Mouse (Mus musculus): ENCODE data around the gene Scarb2. TPM values are rescaled to one million over a fixed set of nuclear protein-coding genes. Genes with fewer than 3 reads are reported as not detected.
"Not testable (repeated sequence)": the region's sequence is repeated elsewhere in the genome, so short reads cannot be mapped to it uniquely, and the experiment has no call there.

Gene Scarb2
- polyA plus RNA-seq (2015; fragmentation: Nextera tagmentation; extraction: Ambion mirVana) = 17.7 and 18.2 TPM in 2 replicates

GRCm38 (mm10) chr5:92506733-92507132, at the start of gene Scarb2:
Scarb2 (minus strand) TSS chr5:92506833.
- no peak for ATAC-seq (ENCODE audit: insufficient read depth, low FRiP score)
- Histone ChIP-seq H3K4me3 (replicated peaks; ENCODE audit: low read length) (peak within 1 kb of the TSS; percentile 95), H3K9ac (ENCODE audit: low read length) (peak within 1 kb of the TSS; percentile 94)

DNA sequence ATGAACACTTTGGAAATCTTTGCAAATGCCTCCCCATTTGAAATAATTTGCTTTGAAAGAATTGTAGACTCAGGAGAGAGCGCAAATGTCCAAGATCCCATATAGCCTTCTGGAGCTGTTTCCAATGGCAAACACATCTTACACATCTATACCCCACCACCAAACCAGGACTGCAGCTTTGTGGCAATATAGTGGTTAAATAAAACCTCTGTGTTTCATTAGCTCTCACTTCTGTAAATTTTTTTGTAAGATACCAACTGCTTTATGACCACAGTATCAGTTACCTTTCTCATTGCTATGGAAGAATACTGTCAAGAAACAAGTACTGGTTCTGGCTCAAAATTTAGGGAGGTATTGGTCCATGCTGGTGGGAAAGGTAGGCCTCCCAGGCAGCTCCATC, 49.3 kb upstream of the Scarb2 start:
- no peaks in the 10 kb centered on the region for H3K36me3 ChIP-seq (ENCODE audit: control insufficient read depth, insufficient read depth, low read length)
- ATAC-seq (ENCODE audit: insufficient read depth, low FRiP score) = no peak
- H3K4me2 ChIP-seq (ENCODE audit: low read depth, low read length) = no peak overlapping the region
- H3K9me3 ChIP-seq (replicated peaks; ENCODE audit: control insufficient read depth, low read length) = no peaks in the 10 kb centered on the region
- no peak overlapping the region for H3K27ac ChIP-seq (ENCODE audit: low read length)
- no peak overlapping the region for H3K4me3 ChIP-seq (replicated peaks; ENCODE audit: low read length)
- no peaks in the 10 kb centered on the region for H3K4me1 ChIP-seq (ENCODE audit: control insufficient read depth, insufficient read depth, low read length)
- no peaks in the 10 kb centered on the region for H3K27me3 ChIP-seq (ENCODE audit: control insufficient read depth, insufficient read depth, low read length)
- WGBS = 97% methylated on average over 1 of the region's 1 CpGs
- no peak overlapping the region for H3K9ac ChIP-seq (ENCODE audit: low read length)

More at GRCm38 (mm10) chr5:92506733-92507132, at the start of gene Scarb2:
- Histone ChIP-seq H3K36me3 (ENCODE audit: control insufficient read depth, insufficient read depth, low read length) (no peaks in the 10 kb centered on the region), H3K4me2 (ENCODE audit: low read depth, low read length) (peak within 1 kb of the TSS; percentile 65), H3K9me3 (replicated peaks; ENCODE audit: control insufficient read depth, low read length) (no peaks in the 10 kb centered on the region), H3K27ac (ENCODE audit: low read length) (peak within 1 kb of the TSS; percentile 99), H3K4me1 (ENCODE audit: control insufficient read depth, insufficient read depth, low read length) (peaks cover 23% of the 10 kb centered on the region), H3K27me3 (ENCODE audit: control insufficient read depth, insufficient read depth, low read length) (no peaks in the 10 kb centered on the region)

- Histone ChIP-seq H3K36me3 (ENCODE audit: control insufficient read depth, insufficient read depth, low read length) (no peaks in the 10 kb centered on the region), H3K4me3 (replicated peaks; ENCODE audit: low read length) (no peak within 1 kb of the TSS), H3K4me2 (ENCODE audit: low read depth, low read length) (no peak within 1 kb of the TSS), H3K4me1 (ENCODE audit: control insufficient read depth, insufficient read depth, low read length) (no peaks in the 10 kb centered on the region), H3K27me3 (ENCODE audit: control insufficient read depth, insufficient read depth, low read length) (no peaks in the 10 kb centered on the region), H3K9me3 (replicated peaks; ENCODE audit: control insufficient read depth, low read length) (no peaks in the 10 kb centered on the region), H3K27ac (ENCODE audit: low read length) (no peak within 1 kb of the TSS), H3K9ac (ENCODE audit: low read length) (no peak within 1 kb of the TSS)
- ATAC-seq (ENCODE audit: insufficient read depth, low FRiP score) = no peak
- 72% methylated on average over 16 of the region's 16 CpGs for WGBS
Measured at GRCm38 (mm10) chr5:92554891-92555511, 48.4 kb upstream of the Scarb2 start, which contains the start of gene Fam47e. Fam47e (plus strand) TSS chr5:92555069.

GRCm38 (mm10) chr5:92554443-92554842, 47.8 kb upstream of the Scarb2 start:
- Histone ChIP-seq H3K36me3 (ENCODE audit: control insufficient read depth, insufficient read depth, low read length) (no peaks in the 10 kb centered on the region), H3K9me3 (replicated peaks; ENCODE audit: control insufficient read depth, low read length) (no peaks in the 10 kb centered on the region), H3K4me1 (ENCODE audit: control insufficient read depth, insufficient read depth, low read length) (no peaks in the 10 kb centered on the region), H3K9ac (ENCODE audit: low read length) (no peak overlapping the region), H3K27ac (ENCODE audit: low read length) (no peak overlapping the region), H3K27me3 (ENCODE audit: control insufficient read depth, insufficient read depth, low read length) (no peaks in the 10 kb centered on the region), H3K4me3 (replicated peaks; ENCODE audit: low read length) (no peak overlapping the region), H3K4me2 (ENCODE audit: low read depth, low read length) (no peak overlapping the region)
- WGBS = 79% methylated on average over 4 of the region's 4 CpGs
- no peak for ATAC-seq (ENCODE audit: insufficient read depth, low FRiP score)

GRCm38 (mm10) chr5:92553939-92554338, 47.3 kb upstream of the Scarb2 start:
- Histone ChIP-seq H3K4me1 (ENCODE audit: control insufficient read depth, insufficient read depth, low read length) (no peaks in the 10 kb centered on the region), H3K9ac (ENCODE audit: low read length) (no peak overlapping the region), H3K36me3 (ENCODE audit: control insufficient read depth, insufficient read depth, low read length) (no peaks in the 10 kb centered on the region), H3K27me3 (ENCODE audit: control insufficient read depth, insufficient read depth, low read length) (no peaks in the 10 kb centered on the region), H3K4me2 (ENCODE audit: low read depth, low read length) (no peak overlapping the region), H3K27ac (ENCODE audit: low read length) (no peak overlapping the region), H3K9me3 (replicated peaks; ENCODE audit: control insufficient read depth, low read length) (no peaks in the 10 kb centered on the region), H3K4me3 (replicated peaks; ENCODE audit: low read length) (no peak overlapping the region)
- ATAC-seq (ENCODE audit: insufficient read depth, low FRiP score) = no peak
- 63% methylated on average over 3 of the region's 3 CpGs for WGBS

DNA sequence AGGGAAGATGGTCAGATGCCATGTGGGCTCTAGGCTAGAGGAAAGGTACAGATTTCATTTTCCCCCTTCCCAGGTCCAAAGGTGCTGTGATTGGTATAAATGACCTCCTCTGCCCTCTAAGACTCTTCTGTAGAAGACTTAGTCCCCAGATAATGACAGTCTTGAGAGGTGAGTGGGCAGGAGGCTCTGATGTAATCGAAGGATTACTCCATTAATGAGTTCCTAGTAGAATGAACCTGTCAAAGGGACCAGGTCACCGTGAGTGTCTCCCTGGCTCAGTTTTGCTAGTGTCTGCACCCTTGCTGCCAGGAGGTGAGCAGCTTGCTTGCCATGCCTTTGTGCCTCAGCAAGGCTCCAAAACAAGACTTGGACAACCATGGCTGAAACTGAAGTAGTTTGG, 46.0 kb upstream of the Scarb2 start:
- whole genome bisulfite sequencing = 87% methylated on average over 2 of the region's 2 CpGs
- Histone ChIP-seq H3K27me3 (ENCODE audit: control insufficient read depth, insufficient read depth, low read length) (no peaks in the 10 kb centered on the region), H3K4me2 (ENCODE audit: low read depth, low read length) (no peak overlapping the region), H3K9me3 (replicated peaks; ENCODE audit: control insufficient read depth, low read length) (no peaks in the 10 kb centered on the region), H3K36me3 (ENCODE audit: control insufficient read depth, insufficient read depth, low read length) (no peaks in the 10 kb centered on the region), H3K4me1 (ENCODE audit: control insufficient read depth, insufficient read depth, low read length) (no peaks in the 10 kb centered on the region), H3K9ac (ENCODE audit: low read length) (no peak overlapping the region), H3K4me3 (replicated peaks; ENCODE audit: low read length) (no peak overlapping the region), H3K27ac (ENCODE audit: low read length) (no peak overlapping the region)
- no peak for ATAC-seq (ENCODE audit: insufficient read depth, low FRiP score)

DNA sequence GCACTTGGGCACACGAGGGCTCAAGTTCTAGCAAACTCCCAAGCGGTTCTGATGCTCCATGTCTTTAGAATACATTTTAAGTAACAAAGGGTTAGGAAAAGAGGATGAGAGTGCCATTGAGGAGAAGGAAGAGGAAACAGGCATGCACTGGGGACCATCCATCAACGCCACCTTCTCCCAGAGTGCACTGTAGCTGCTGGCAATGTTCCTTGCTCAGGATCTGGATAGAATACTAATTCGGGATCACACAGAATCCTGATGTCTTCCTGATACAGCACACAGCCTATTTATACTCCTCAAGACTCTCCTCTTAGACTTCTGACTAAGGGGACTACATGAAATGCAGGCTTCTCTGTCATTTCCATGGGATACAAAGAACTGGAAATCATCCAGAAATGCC, 33.1 kb upstream of the Scarb2 start:
- no peaks in the 10 kb centered on the region for H3K36me3 ChIP-seq (ENCODE audit: control insufficient read depth, insufficient read depth, low read length)
- H3K27ac ChIP-seq (ENCODE audit: low read length) = no peak overlapping the region
- H3K4me2 ChIP-seq (ENCODE audit: low read depth, low read length) = no peak overlapping the region
- H3K4me1 ChIP-seq (ENCODE audit: control insufficient read depth, insufficient read depth, low read length) = no peaks in the 10 kb centered on the region
- no peak overlapping the region for H3K9ac ChIP-seq (ENCODE audit: low read length)
- no peaks in the 10 kb centered on the region for H3K27me3 ChIP-seq (ENCODE audit: control insufficient read depth, insufficient read depth, low read length)
- 79% methylated on average over 4 of the region's 4 CpGs for WGBS
- H3K4me3 ChIP-seq (replicated peaks; ENCODE audit: low read length) = no peak overlapping the region
- H3K9me3 ChIP-seq (replicated peaks; ENCODE audit: control insufficient read depth, low read length) = no peaks in the 10 kb centered on the region
- ATAC-seq (ENCODE audit: insufficient read depth, low FRiP score) = no peak

- no peak overlapping the region for H3K27ac ChIP-seq (ENCODE audit: low read length)
- H3K27me3 ChIP-seq (ENCODE audit: control insufficient read depth, insufficient read depth, low read length) = no peaks in the 10 kb centered on the region
- no peak for ATAC-seq (ENCODE audit: insufficient read depth, low FRiP score)
- no peaks in the 10 kb centered on the region for H3K9me3 ChIP-seq (replicated peaks; ENCODE audit: control insufficient read depth, low read length)
- 56% methylated on average over 6 of the region's 6 CpGs for WGBS
- no peaks in the 10 kb centered on the region for H3K4me1 ChIP-seq (ENCODE audit: control insufficient read depth, insufficient read depth, low read length)
- no peak overlapping the region for H3K4me2 ChIP-seq (ENCODE audit: low read depth, low read length)
- no peaks in the 10 kb centered on the region for H3K36me3 ChIP-seq (ENCODE audit: control insufficient read depth, insufficient read depth, low read length)
- H3K9ac ChIP-seq (ENCODE audit: low read length) = no peak overlapping the region
- H3K4me3 ChIP-seq (replicated peaks; ENCODE audit: low read length) = no peak overlapping the region
Measured at GRCm38 (mm10) chr5:92524821-92525258, 18.2 kb upstream of the Scarb2 start.

DNA sequence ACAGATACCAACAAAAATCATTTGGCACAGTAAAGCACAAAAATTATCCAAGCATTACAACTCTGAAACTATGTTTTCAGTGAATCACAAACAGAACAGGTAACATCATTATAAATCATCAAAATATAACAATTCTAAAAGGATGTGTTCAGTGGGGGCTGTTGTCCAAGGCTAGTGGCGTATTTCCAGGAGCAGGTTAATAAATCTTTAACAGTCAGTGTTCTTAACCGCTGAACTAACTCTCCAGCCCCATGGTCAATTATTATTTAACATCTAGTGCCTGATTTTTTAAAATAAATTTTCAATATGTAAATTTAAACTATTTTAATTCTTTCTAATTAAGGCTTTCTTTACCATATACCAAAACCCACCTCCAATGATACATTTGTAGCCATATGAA, 14.5 kb upstream of the Scarb2 start:
- WGBS = 65% methylated on average over 2 of the region's 2 CpGs
- H3K36me3 ChIP-seq (ENCODE audit: control insufficient read depth, insufficient read depth, low read length); H3K4me1 ChIP-seq (ENCODE audit: control insufficient read depth, insufficient read depth, low read length); H3K4me3 ChIP-seq (replicated peaks; ENCODE audit: low read length); H3K27ac ChIP-seq (ENCODE audit: low read length); H3K27me3 ChIP-seq (ENCODE audit: control insufficient read depth, insufficient read depth, low read length); ATAC-seq (ENCODE audit: insufficient read depth, low FRiP score); H3K9me3 ChIP-seq (replicated peaks; ENCODE audit: control insufficient read depth, low read length); H3K9ac ChIP-seq (ENCODE audit: low read length); H3K4me2 ChIP-seq (ENCODE audit: low read depth, low read length): not testable (repeated sequence)
